Mouse (Mus musculus) T-cell, adult 2 months (primary cell): ENCODE measurements around the gene 9530003J23Rik.
"Not testable (repeated sequence)": the region's sequence is repeated elsewhere in the genome, so short reads cannot be mapped to it uniquely, and the experiment has no call there.

Experiments used
- DNase-seq: peaks from one replicate; pipeline ENCODE4 v3.0.0; 2022; ENCODE audit warnings: low spot score

9530003J23Rik gene

GRCm38 (mm10) chr10:117225094-117225493, 13.4 kb downstream of the 9530003J23Rik start:
- DNase-seq: no peak

- peak; percentile 97 for DNase-seq
Measured at GRCm38 (mm10) chr10:117224102-117224990, 14.2 kb downstream of the 9530003J23Rik start, which contains the start of gene Yeats4. TSS of gene Yeats4 (minus strand) at chr10:117224507.

- no peak for DNase-seq
Measured at GRCm38 (mm10) chr10:117223758-117224101, 14.8 kb downstream of the 9530003J23Rik start.

- DNase-seq: no peak
Measured at GRCm38 (mm10) chr10:117222821-117223220, 15.7 kb downstream of the 9530003J23Rik start.

- no peak for DNase-seq
Measured at GRCm38 (mm10) chr10:117218351-117218750, 20.2 kb downstream of the 9530003J23Rik start.

- no peak for DNase-seq
Measured at GRCm38 (mm10) chr10:117217246-117217840, 21.2 kb downstream of the 9530003J23Rik start.

- DNase-seq: peak; percentile 71
Measured at GRCm38 (mm10) chr10:117216793-117217192, 21.7 kb downstream of the 9530003J23Rik start.

GRCm38 (mm10) chr10:117216132-117216495, 22.4 kb downstream of the 9530003J23Rik start:
- peak; percentile 59 for DNase-seq

- DNase-seq: peak; percentile 49
Measured at GRCm38 (mm10) chr10:117215409-117216131, 22.9 kb downstream of the 9530003J23Rik start.

- DNase-seq: no peak
Measured at GRCm38 (mm10) chr10:117211023-117211422, 27.5 kb downstream of the 9530003J23Rik start.

GRCm38 (mm10) chr10:117209469-117209938, 29.0 kb downstream of the 9530003J23Rik start:
- DNase-seq: peak; percentile 55

GRCm38 (mm10) chr10:117208787-117209186, 29.7 kb downstream of the 9530003J23Rik start:
- not testable (repeated sequence) for DNase-seq

- no peak for DNase-seq
Measured at GRCm38 (mm10) chr10:117208221-117208620, 30.3 kb downstream of the 9530003J23Rik start.

- DNase-seq: no peak
Measured at GRCm38 (mm10) chr10:117206070-117206469, 32.4 kb downstream of the 9530003J23Rik start.

GRCm38 (mm10) chr10:117203558-117203981, 34.9 kb downstream of the 9530003J23Rik start:
- DNase-seq: no peak

GRCm38 (mm10) chr10:117202981-117203557, 35.4 kb downstream of the 9530003J23Rik start:
- DNase-seq: no peak

- DNase-seq: no peak
Measured at GRCm38 (mm10) chr10:117199701-117200100, 38.8 kb downstream of the 9530003J23Rik start.

- no peak for DNase-seq
Measured at GRCm38 (mm10) chr10:117196696-117197095, 41.8 kb downstream of the 9530003J23Rik start.

GRCm38 (mm10) chr10:117195748-117196147, 42.8 kb downstream of the 9530003J23Rik start:
- no peak for DNase-seq

- no peak for DNase-seq
Measured at GRCm38 (mm10) chr10:117195005-117195404, 43.5 kb downstream of the 9530003J23Rik start.

GRCm38 (mm10) chr10:117193364-117193763, 45.1 kb downstream of the 9530003J23Rik start:
- DNase-seq: no peak
